Mouse (Mus musculus) erythroblast, embryonic 14.5 days (primary cell): ENCODE results near the gene Eml3.

Source experiments
- GATA1 ChIP-seq: IDR thresholded peaks from 2 replicates; pipeline ENCODE4 v1.6.1; 2012; ENCODE audit warnings: low read length, inconsistent platforms, mixed read lengths
- TAL1 ChIP-seq: IDR thresholded peaks from 3 replicates; pipeline ENCODE4 v1.6.1; 2012; ENCODE audit warnings: low read length, inconsistent platforms, mixed read lengths

DNA sequence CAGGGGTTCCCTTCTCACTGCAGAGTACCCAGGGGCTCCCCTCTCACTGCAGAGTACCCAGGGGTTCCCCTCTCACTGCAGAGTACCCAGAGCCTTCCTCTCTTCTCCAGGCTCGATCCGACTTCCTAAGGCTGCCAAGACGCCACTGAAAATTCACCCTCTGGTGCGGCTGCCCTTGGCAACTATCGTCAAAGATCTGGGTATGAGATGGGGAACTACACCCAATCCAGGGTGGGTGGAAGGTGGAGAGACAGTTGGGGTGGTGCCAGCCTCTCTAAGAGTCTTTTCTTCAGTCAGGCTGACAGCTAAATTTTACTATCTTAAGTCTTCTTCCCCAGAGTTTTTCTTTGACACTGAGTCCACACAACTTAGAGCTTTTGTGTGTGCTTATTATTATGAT is 20.8 kb downstream of the Eml3 start:
- TF ChIP-seq TAL1 (no peak), GATA1 (no peak)
